Mouse (Mus musculus) hindbrain, embryonic 11.5 days (tissue): ENCODE measurements at regions not wholly inside any gene's neighbourhood (a gene's known extent, or its start where the extent isn't known, plus 50 kb on each side); places are given as distances from the start of the nearest gene placed in this dataset.

Source experiments
- ATAC-seq: fragments of 200-750 bp; cut with Nextera tagmentation; 2 replicates; pipeline ENCODE4 v1.8.0; 2017; ENCODE audit warnings: mild to moderate bottlenecking, moderate TSS enrichment, moderate library complexity; ENCODE audit not compliant: low FRiP score
- DNase-seq: peaks from one replicate; pipeline ENCODE4 v3.0.0-alpha.2; 2015; ENCODE audit warnings: low spot score
- H3K27ac ChIP-seq: fragments of 300-500 bp; sonication (generic); 2 replicates; pipeline ENCODE4 v1.5.1; 2014; ENCODE audit warnings: mild to moderate bottlenecking, low read depth, low read length
- H3K27me3 ChIP-seq: fragments of 300-500 bp; sonication (generic); 2 replicates; pipeline ENCODE4 v1.6.1; 2014; ENCODE audit warnings: mild to moderate bottlenecking, low read length, moderate library complexity, mixed read lengths; ENCODE audit not compliant: control insufficient read depth, insufficient read depth
- H3K36me3 ChIP-seq: fragments of 300-500 bp; sonication (generic); 2 replicates; pipeline ENCODE4 v1.6.1; 2014; ENCODE audit warnings: mild to moderate bottlenecking, low read length, moderate library complexity, mixed read lengths; ENCODE audit not compliant: control insufficient read depth, insufficient read depth
- H3K4me1 ChIP-seq: fragments of 300-500 bp; sonication (generic); replicated peaks from 2 replicates; pipeline ENCODE4 v1.6.1; 2014; ENCODE audit warnings: low read length, mixed read lengths; ENCODE audit not compliant: control insufficient read depth, insufficient read depth
- H3K4me2 ChIP-seq: fragments of 300-500 bp; sonication (generic); replicated peaks from 2 replicates; pipeline ENCODE4 v1.6.1; 2014; ENCODE audit warnings: mild to moderate bottlenecking, low read depth, low read length
- H3K4me3 ChIP-seq: fragments of 300-500 bp; sonication (generic); 2 replicates; pipeline ENCODE4 v1.5.1; 2014; ENCODE audit warnings: low read depth, low read length
- H3K9ac ChIP-seq: fragments of 300-500 bp; sonication (generic); 2 replicates; pipeline ENCODE4 v1.6.1; 2014; ENCODE audit warnings: low read depth, low read length
- H3K9me3 ChIP-seq: fragments of 300-500 bp; sonication (generic); 2 replicates; pipeline ENCODE4 v1.6.1; 2016; ENCODE audit warnings: low read length; ENCODE audit not compliant: control insufficient read depth
- WGBS: fragments of 180-500 bp; shearing (Covaris S2); extraction: QIAGEN DNeasy Blood & Tissue Kit; methylation state at CpG from one replicate; pipeline ENCODE4 v1.1.7; 2014; 5-methylcytosine and 5-hydroxymethylcytosine counted together

DNA sequence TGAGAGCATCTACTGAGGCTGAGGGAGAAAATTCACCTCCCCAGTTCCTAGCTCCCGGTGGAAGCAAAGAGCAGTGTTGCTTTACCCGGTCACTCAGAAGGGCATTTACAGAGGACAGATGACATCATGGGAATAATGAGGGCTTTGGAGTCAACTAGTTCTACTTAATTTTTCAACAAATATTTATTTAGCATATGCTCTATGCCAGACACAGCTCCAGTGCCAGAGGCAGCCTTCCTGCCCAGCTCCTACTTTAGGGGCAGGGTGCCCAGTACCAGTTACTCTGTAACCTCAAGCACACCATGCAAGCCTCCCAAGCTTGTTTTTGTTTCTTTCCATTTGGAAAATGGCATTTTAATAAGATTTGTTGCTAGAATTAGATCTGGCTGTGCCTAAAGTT, 240.1 kb upstream of the Trib2 start:
- no peaks in the 10 kb centered on the region for H3K27me3 ChIP-seq
- ATAC-seq, result no peak
- WGBS, result 90% methylated on average over 2 of the region's 2 CpGs

DNA sequence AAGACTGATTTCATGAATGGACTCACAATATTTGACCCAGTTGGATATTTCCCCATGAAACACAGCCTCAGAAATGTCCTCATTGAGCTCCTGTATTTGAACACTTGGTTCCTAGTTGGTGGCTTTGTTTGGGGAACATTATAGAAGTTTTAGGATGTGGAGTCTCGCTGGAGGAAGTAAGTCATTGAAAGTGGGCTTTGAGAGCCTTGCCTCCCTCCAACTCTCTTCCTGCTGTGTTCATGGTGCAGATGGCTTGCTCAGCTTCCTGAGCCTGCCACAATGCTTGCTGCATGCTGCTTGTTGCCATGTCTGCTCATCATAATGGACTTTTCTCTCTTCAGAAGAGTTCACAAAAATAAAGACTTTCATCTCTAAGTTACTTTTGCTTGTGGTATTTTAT, 239.5 kb upstream of the Trib2 start:
- H3K27ac ChIP-seq, result no peak overlapping the region
- WGBS, result 77% methylated on average over 1 of the region's 1 CpGs
- no peaks in the 10 kb centered on the region for H3K36me3 ChIP-seq
- ATAC-seq (no peak), DNase-seq (no peak)
- H3K4me2 ChIP-seq, result no peak overlapping the region
- no peak overlapping the region for H3K9ac ChIP-seq
- no peak overlapping the region for H3K4me3 ChIP-seq
- H3K4me1 ChIP-seq, result no peaks in the 10 kb centered on the region
- no peaks in the 10 kb centered on the region for H3K9me3 ChIP-seq
- H3K27me3 ChIP-seq, result no peaks in the 10 kb centered on the region

More for the DNA sequence above, 240.1 kb upstream of the Trib2 start:
- no peak overlapping the region for H3K4me2 ChIP-seq
- no peak overlapping the region for H3K9ac ChIP-seq
- H3K9me3 ChIP-seq, result no peaks in the 10 kb centered on the region
- H3K27ac ChIP-seq, result no peak overlapping the region
- no peak overlapping the region for H3K4me3 ChIP-seq
- no peak for DNase-seq
- H3K4me1 ChIP-seq, result no peaks in the 10 kb centered on the region
- H3K36me3 ChIP-seq, result no peaks in the 10 kb centered on the region

DNA sequence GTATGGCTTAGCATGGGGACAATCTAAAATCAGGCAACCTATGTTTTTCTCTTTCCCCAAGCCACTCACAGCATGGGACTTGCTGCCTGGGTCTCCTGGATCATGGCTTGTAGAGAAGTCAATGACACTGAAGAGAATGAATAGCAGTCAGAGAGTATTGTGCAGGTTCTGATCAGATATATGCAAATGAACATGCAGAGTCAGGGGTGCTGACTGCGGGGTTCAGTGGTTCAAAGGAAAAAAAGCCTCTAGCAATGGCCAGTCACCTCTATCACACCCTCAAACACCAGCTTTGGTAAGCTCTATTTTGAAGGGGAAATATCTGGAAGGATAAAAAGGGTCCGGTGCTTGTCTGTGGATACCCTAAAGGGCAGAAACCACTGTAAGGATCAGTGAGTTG, 237.9 kb upstream of the Trib2 start:
- H3K27me3 ChIP-seq, result no peaks in the 10 kb centered on the region

DNA sequence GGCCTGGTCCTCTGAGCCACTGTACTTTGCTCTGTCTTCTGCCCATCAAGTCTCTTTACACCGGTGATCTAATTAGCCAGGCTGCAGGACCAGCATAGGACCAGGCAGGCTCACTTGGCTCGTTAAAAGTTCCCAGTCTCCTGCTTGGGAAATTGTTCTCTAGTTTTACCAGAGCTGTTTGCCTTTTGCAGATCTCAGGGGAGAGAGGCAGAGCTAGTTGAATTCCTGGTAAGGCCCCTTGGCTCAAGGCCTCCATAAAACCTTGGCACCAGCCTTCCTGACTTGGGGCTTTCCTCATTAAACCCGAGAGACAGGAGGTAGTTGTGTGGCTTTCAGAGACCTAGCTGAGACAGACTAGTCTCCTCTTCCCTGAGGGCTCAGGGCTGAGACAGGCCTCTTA, 237.0 kb upstream of the Trib2 start:
- Histone ChIP-seq H3K4me2 (no peak overlapping the region), H3K36me3 (no peaks in the 10 kb centered on the region), H3K27me3 (no peaks in the 10 kb centered on the region), H3K4me3 (no peak overlapping the region), H3K9me3 (no peaks in the 10 kb centered on the region), H3K4me1 (no peaks in the 10 kb centered on the region), H3K27ac (no peak overlapping the region), H3K9ac (no peak overlapping the region)
- 89% methylated on average over 3 of the region's 3 CpGs for WGBS
- DNase-seq (no peak), ATAC-seq (no peak)

More for the DNA sequence above, 237.9 kb upstream of the Trib2 start:
- H3K36me3 ChIP-seq, result no peaks in the 10 kb centered on the region
- ATAC-seq (no peak), DNase-seq (no peak)
- H3K9ac ChIP-seq, result no peak overlapping the region
- WGBS, result 86% methylated on average over 2 of the region's 2 CpGs
- no peaks in the 10 kb centered on the region for H3K9me3 ChIP-seq
- no peaks in the 10 kb centered on the region for H3K4me1 ChIP-seq
- no peak overlapping the region for H3K4me2 ChIP-seq
- no peak overlapping the region for H3K4me3 ChIP-seq
- H3K27ac ChIP-seq, result no peak overlapping the region

DNA sequence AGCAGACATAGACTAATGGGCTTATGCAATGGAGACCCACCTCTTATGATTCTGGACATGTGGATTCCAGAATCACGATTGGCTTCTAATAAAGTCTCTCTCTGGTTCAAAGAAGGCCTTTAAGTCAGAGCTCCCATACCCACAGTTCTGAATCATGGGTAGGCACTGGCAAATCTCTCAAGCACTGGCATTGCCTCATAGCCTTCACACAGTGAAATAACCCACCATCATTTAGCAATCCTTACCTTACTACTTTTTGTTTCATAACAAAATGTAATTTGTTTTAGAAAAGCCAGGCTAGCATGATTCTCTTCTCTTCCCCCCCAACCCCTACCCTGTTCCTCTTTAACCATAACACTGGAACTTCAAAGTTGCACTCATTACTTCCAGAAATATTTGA, 236.3 kb upstream of the Trib2 start:
- DNase-seq (no peak), ATAC-seq (no peak)
- H3K4me2 ChIP-seq, result no peak overlapping the region
- no peaks in the 10 kb centered on the region for H3K27me3 ChIP-seq
- no peak overlapping the region for H3K4me3 ChIP-seq
- no peak overlapping the region for H3K27ac ChIP-seq
- H3K4me1 ChIP-seq, result no peaks in the 10 kb centered on the region
- H3K9me3 ChIP-seq, result no peaks in the 10 kb centered on the region
- H3K36me3 ChIP-seq, result no peaks in the 10 kb centered on the region
- WGBS, result 88% methylated on average over 1 of the region's 1 CpGs
- H3K9ac ChIP-seq, result no peak overlapping the region

DNA sequence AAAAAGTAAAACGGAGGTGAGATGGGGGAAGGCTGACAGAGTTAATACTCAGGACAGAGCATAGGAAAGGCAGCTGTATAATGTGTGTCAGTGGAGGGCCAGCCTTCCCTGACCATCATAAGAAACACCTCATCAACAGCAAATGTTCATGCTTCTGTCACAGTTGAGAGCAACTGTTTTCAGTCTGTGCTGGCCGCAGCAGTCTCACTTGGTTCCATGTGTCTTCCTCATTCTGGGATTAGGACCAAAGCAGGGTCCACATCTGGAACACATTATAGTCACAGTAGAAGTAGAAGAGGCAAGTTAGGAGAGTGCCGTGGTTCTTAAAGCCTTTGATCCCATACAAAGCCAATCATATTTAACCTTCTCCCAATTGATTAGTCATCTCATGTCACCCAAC, 235.6 kb upstream of the Trib2 start:
- Histone ChIP-seq H3K36me3 (no peaks in the 10 kb centered on the region), H3K4me3 (no peak overlapping the region), H3K27me3 (no peaks in the 10 kb centered on the region), H3K4me1 (no peaks in the 10 kb centered on the region), H3K9me3 (no peaks in the 10 kb centered on the region), H3K9ac (no peak overlapping the region), H3K27ac (no peak overlapping the region), H3K4me2 (no peak overlapping the region)
- DNase-seq, result no peak
- 76% methylated on average over 3 of the region's 3 CpGs for WGBS
- no peak for ATAC-seq

DNA sequence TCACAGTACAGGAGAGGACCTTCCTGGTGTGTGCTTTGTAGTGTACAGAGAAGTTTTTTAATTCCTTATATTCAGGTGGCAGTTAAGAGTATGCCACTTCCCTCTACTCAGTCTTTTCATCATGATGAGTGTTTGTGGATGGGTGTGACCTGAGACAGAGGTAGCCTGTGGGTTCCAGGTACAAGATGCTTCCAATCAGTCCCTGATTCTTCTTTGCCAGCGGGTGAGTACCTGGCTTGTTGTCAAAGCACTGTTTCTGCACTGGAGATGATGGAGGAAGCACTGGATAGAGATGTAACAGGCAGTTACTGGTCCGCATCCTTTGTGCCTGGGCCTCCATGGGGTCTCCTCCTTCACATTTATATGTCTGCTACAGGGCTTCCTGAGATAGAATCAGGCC, 234.7 kb upstream of the Trib2 start:
- no peaks in the 10 kb centered on the region for H3K4me1 ChIP-seq
- no peak overlapping the region for H3K4me3 ChIP-seq
- H3K27ac ChIP-seq, result no peak overlapping the region
- no peak for ATAC-seq
- H3K27me3 ChIP-seq, result no peaks in the 10 kb centered on the region
- no peak overlapping the region for H3K4me2 ChIP-seq
- no peak for DNase-seq
- H3K9me3 ChIP-seq, result no peaks in the 10 kb centered on the region
- H3K36me3 ChIP-seq, result no peaks in the 10 kb centered on the region
- 87% methylated on average over 2 of the region's 2 CpGs for WGBS
- H3K9ac ChIP-seq, result no peak overlapping the region

DNA sequence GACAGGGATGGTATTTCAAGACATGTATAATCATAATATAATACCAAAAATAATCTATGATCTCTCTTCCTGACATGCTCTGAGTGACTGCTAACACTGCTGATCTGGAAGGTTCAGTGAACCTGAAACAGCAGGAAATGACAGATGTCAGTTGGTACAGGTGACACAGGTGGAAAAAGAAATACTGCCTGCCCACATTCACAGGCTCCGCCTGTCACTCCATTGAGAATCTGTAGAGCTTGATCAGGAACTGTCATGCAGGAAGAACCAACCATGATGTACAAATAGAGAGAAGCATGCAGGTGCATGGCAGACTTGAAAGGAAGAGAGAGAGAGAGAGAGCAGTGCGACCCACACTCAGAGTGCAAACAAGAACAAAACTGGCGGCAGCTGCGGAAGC, 232.8 kb upstream of the Trib2 start:
- 64% methylated on average over 4 of the region's 4 CpGs for WGBS
- Histone ChIP-seq H3K9ac (no peak overlapping the region), H3K4me3 (no peak overlapping the region), H3K36me3 (no peaks in the 10 kb centered on the region), H3K9me3 (no peaks in the 10 kb centered on the region), H3K27me3 (no peaks in the 10 kb centered on the region), H3K27ac (no peak overlapping the region), H3K4me2 (no peak overlapping the region), H3K4me1 (no peaks in the 10 kb centered on the region)
- ATAC-seq (no peak), DNase-seq (no peak)

DNA sequence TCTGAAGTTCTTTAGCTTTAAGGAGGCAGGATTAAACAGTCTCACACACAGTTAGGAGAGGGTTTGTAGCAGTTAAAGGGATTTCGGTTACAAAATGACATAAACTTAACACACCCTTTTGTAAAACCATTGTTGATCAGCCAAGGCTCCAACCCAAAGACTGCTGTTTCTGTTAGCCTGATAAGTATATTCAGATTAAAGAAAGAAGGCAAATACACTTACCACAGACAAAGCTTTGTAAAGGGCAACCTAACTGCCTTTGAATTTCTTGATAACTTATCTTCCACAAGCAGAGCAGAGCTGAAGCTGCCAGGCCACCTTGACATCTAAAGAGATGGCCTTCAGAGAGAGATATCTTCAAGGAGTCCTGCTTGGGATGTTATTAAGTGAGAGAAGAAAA, 229.9 kb upstream of the Trib2 start:
- DNase-seq (no peak), ATAC-seq (no peak)
- H3K36me3 ChIP-seq, result no peaks in the 10 kb centered on the region
- no peaks in the 10 kb centered on the region for H3K27me3 ChIP-seq
- H3K27ac ChIP-seq, result no peak overlapping the region
- 88% methylated on average over 1 of the region's 1 CpGs for WGBS
- H3K4me1 ChIP-seq, result no peaks in the 10 kb centered on the region
- H3K9ac ChIP-seq, result no peak overlapping the region
- no peaks in the 10 kb centered on the region for H3K9me3 ChIP-seq
- H3K4me3 ChIP-seq, result no peak overlapping the region
- no peak overlapping the region for H3K4me2 ChIP-seq
